Mouse (Mus musculus) midbrain, embryonic 16.5 days (tissue): ENCODE results near the gene 0610010K14Rik. TPM values are rescaled to one million over a fixed set of nuclear protein-coding genes. Genes with fewer than 3 reads are reported as not detected.

ENCODE experiments used
- ATAC-seq: fragments of 200-750 bp; cut with Nextera tagmentation; 2 replicates; pipeline ENCODE4 v1.8.0; 2017; ENCODE audit warnings: moderate TSS enrichment
- H3K27ac ChIP-seq: fragments of 300-500 bp; sonication (generic); 2 replicates; pipeline ENCODE4 v1.5.1; 2014; ENCODE audit warnings: mild to moderate bottlenecking, low read length, mixed read lengths
- H3K27me3 ChIP-seq: fragments of 300-500 bp; sonication (generic); 2 replicates; pipeline ENCODE4 v1.6.1; 2014; ENCODE audit warnings: low read depth, low read length, mixed read lengths; ENCODE audit not compliant: control insufficient read depth, insufficient read depth
- H3K36me3 ChIP-seq: fragments of 300-500 bp; sonication (generic); 2 replicates; pipeline ENCODE4 v1.6.1; 2014; ENCODE audit warnings: mild to moderate bottlenecking, low read length, moderate library complexity, mixed read lengths; ENCODE audit not compliant: control insufficient read depth, insufficient read depth
- H3K4me1 ChIP-seq: fragments of 300-500 bp; sonication (generic); 2 replicates; pipeline ENCODE4 v1.6.1; 2014; ENCODE audit warnings: mild to moderate bottlenecking, low read length, mixed read lengths; ENCODE audit not compliant: control insufficient read depth, insufficient read depth
- H3K4me2 ChIP-seq: fragments of 300-500 bp; sonication (generic); 2 replicates; pipeline ENCODE4 v1.6.1; 2014; ENCODE audit warnings: mild to moderate bottlenecking, low read length, mixed read lengths
- H3K4me3 ChIP-seq: fragments of 300-500 bp; sonication (generic); 2 replicates; pipeline ENCODE4 v1.5.1; 2014; ENCODE audit warnings: low read depth, mild to moderate bottlenecking, low read length, moderate library complexity, mixed read lengths
- H3K9ac ChIP-seq: fragments of 300-500 bp; sonication (generic); 2 replicates; pipeline ENCODE4 v1.6.1; 2014; ENCODE audit warnings: low read depth, low read length, mixed read lengths
- H3K9me3 ChIP-seq: fragments of 300-500 bp; sonication (generic); replicated peaks from 2 replicates; pipeline ENCODE4 v1.6.1; 2014; ENCODE audit warnings: mild to moderate bottlenecking, low read length, mixed read lengths; ENCODE audit not compliant: control insufficient read depth, poor library complexity, severe bottlenecking
- WGBS: fragments of 180-500 bp; shearing (Covaris S2); extraction: QIAGEN DNeasy Blood & Tissue Kit; methylation state at CpG from one replicate; pipeline ENCODE4 v1.1.7; 2014; 5-methylcytosine and 5-hydroxymethylcytosine counted together
- polyA plus RNA-seq: library from polyadenylated mRNA; unstranded; fragments of >200 nt; fragmentation: Nextera tagmentation; extraction: Ambion mirVana; gene quantifications from 2 replicates; pipeline ENCODE4 v1.2.1, GENCODE M21; 2015

Gene 0610010K14Rik
- polyA plus RNA-seq, 1 experiment from 2014 or later: 165 TPM

DNA sequence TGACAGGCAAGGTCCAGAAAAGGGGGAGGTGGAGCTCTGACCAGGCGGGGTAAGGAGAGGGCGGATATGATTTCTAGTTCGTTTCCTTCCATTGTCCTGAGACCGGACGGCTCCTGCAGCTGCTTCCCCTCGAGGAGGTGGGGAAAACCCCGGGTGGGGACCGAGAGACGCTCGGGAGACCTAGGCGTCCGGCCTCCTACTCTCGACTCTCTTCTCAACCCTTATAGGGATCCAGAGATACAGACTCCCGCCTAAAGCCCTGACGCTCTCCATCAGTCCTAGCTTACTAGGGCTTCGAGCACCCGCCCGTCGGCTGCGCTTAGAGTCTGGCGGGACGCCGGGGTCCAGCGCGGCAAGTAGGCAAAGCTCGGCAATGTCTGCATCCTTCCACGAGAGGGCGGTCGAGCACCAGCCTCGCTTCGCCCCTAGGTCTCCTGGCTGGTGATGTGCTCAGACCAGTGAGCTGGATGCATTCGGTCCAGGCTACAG is 7.4 kb downstream of the 0610010K14Rik start:
- no peak for ATAC-seq
- no peak overlapping the region for H3K9ac ChIP-seq
- H3K9me3 ChIP-seq: no peaks in the 10 kb centered on the region
- H3K27ac ChIP-seq: peak overlapping the region; percentile 17; the same call in 1 of the 2 replicates
- 1% methylated on average over 32 of the region's 32 CpGs for WGBS
- H3K36me3 ChIP-seq: peaks cover 10% of the 10 kb centered on the region
- peaks cover 35% of the 10 kb centered on the region for H3K27me3 ChIP-seq
- peak overlapping the region; percentile 9; the same call in 1 of the 2 replicates for H3K4me3 ChIP-seq
- peaks cover 18% of the 10 kb centered on the region for H3K4me1 ChIP-seq
- peak overlapping the region; percentile 33; the same call in 1 of the 2 replicates for H3K4me2 ChIP-seq

DNA sequence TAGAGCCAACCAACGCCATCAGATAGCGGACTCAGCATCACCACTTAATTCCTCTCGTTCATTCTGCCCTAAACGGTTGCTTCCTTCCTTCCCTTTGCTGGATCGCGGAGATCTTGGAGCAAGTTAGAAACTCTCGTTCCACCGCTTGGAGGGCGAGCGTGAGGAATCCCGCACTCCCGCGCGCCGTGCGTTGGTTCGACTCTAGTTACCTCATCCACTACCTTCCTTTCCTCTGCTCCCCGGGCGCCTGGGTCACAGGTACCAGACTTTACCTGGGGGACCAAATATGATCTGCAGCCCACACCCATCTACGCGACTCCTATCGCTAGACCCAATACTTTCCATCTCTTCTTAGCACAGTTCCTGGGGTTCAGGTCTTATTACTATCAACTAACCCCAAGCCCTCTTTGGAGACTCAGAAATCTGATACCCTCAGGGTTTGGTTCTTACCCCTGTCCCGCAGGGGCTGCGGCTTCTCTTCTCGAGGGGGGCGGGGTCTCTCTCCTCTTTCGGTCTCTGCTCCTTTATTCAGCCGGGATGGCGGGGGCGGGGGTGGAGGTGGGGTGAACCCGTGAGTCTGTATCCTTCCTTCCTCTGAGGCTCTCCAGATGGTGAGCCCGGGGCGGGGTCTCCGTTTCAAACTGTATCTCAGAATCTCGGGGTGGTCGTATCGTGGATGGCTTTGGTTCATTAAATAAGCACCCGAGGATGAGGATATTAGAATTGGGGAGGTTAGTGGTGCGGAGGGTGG is 8.3 kb downstream of the 0610010K14Rik start, which contains the start of gene Bcl6b:
Gene Bcl6b (minus strand): TSS at position 539 of the 751 bp plus-strand sequence.
- H3K9ac ChIP-seq: peak within 1 kb of the TSS; percentile 27
- H3K4me2 ChIP-seq: peak within 1 kb of the TSS; percentile 54
- no peaks in the 10 kb centered on the region for H3K9me3 ChIP-seq
- H3K36me3 ChIP-seq: peaks cover 2% of the 10 kb centered on the region
- peak within 1 kb of the TSS; percentile 27 for H3K4me3 ChIP-seq
- 3% methylated on average over 39 of the region's 39 CpGs for WGBS
- peaks cover 37% of the 10 kb centered on the region for H3K27me3 ChIP-seq
- no peak for ATAC-seq
- H3K27ac ChIP-seq: peak within 1 kb of the TSS; percentile 17
- peaks cover 18% of the 10 kb centered on the region for H3K4me1 ChIP-seq

- ATAC-seq: no peak
- WGBS: under 1% methylated on average over 19 of the region's 19 CpGs
- Histone ChIP-seq H3K4me2 (peak overlapping the region; percentile 54), H3K4me1 (peaks cover 18% of the 10 kb centered on the region), H3K27ac (no peak overlapping the region), H3K36me3 (no peaks in the 10 kb centered on the region), H3K4me3 (peak overlapping the region; percentile 27), H3K9ac (peak overlapping the region; percentile 27), H3K27me3 (peaks cover 37% of the 10 kb centered on the region), H3K9me3 (no peaks in the 10 kb centered on the region)
These were observed 8.9 kb downstream of the 0610010K14Rik start for GRCm38 (mm10) chr11:70228828-70229227.

DNA sequence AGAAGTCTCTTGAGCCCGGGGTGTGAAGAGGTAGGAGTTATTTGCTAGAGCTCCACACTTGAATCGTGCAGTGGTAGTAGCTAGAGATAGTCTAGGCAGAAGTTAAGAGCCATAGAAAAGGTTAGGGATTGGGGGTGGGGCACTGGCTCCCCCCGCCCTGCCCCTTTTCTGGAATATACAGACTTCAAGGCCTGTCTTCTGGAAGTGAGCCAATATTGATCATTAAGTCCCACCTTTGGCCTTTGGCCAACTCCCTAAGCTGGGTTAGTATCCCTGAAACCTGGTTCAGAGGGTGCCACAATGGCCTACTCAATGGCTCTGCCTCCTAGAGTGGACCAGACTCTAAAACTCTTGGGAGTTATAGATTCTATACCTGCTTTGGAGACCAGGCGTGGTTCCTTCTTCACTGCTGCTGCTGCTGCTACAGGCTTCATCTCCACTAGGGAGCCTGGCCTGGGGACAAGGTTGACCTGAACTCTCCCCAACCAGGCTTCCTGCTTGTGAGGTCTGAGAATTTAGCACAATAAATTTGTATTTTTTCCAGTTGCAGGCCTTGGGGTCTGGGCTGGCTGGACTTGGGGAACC is 10.0 kb downstream of the 0610010K14Rik start:
- no peaks in the 10 kb centered on the region for H3K9me3 ChIP-seq
- H3K36me3 ChIP-seq: no peaks in the 10 kb centered on the region
- 88% methylated on average over 4 of the region's 4 CpGs for WGBS
- no peak overlapping the region for H3K4me2 ChIP-seq
- no peak overlapping the region for H3K27ac ChIP-seq
- no peak overlapping the region for H3K4me3 ChIP-seq
- no peak overlapping the region for H3K9ac ChIP-seq
- no peak for ATAC-seq
- peaks cover 37% of the 10 kb centered on the region for H3K27me3 ChIP-seq
- peaks cover 16% of the 10 kb centered on the region for H3K4me1 ChIP-seq

DNA sequence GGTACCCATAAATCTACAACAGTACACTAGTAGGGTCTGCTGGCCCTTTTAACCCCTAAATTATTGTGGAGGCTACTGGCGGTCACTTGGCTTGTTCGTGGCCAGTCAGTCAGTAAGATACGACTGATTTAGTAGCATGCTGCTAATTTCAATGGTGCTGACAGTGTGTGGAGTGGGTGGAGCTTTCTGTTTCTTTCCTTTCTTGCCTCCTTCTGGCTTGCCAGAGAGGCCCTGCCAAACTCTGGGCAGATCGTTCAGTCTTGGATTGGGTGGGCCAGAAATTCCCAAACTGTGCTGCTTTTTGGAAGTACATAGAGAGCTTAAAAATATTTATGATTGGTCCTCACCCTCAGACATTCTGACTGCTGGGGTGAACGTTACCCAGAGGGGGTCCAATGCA is 10.6 kb downstream of the 0610010K14Rik start:
- Histone ChIP-seq H3K9me3 (no peaks in the 10 kb centered on the region), H3K27ac (no peak overlapping the region), H3K9ac (no peak overlapping the region), H3K27me3 (peaks cover 37% of the 10 kb centered on the region), H3K4me3 (peak overlapping the region; percentile 36), H3K4me2 (peak overlapping the region; percentile 56), H3K36me3 (no peaks in the 10 kb centered on the region), H3K4me1 (peaks cover 19% of the 10 kb centered on the region)
- no peak for ATAC-seq
- 37% methylated on average over 5 of the region's 5 CpGs for WGBS

DNA sequence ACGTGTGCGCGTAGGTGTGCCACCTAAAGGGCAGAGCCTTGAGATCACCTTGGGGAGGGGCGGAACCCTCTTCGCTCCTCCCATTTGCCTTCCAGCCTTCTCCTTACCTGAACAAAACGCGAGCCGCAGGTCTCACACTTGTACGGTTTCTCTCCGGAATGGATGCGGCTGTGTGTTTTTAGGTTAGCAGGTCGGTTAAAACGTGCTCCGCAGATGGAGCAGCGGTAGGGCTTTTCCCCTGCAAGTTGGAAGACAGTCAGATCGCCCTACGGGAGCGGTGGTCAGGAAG is 11.2 kb downstream of the 0610010K14Rik start:
- ATAC-seq: no peak; the same call in 1 of the 2 replicates
- WGBS: 7% methylated on average over 18 of the region's 18 CpGs
- peaks cover 37% of the 10 kb centered on the region for H3K27me3 ChIP-seq
- peak overlapping the region; percentile 36 for H3K4me3 ChIP-seq
- no peaks in the 10 kb centered on the region for H3K9me3 ChIP-seq
- no peaks in the 10 kb centered on the region for H3K36me3 ChIP-seq
- peak overlapping the region; percentile 57 for H3K9ac ChIP-seq
- no peak overlapping the region for H3K27ac ChIP-seq
- H3K4me1 ChIP-seq: peaks cover 25% of the 10 kb centered on the region
- H3K4me2 ChIP-seq: peak overlapping the region; percentile 56

GRCm38 (mm10) chr11:70225798-70226601 is 11.7 kb downstream of the 0610010K14Rik start:
- Histone ChIP-seq H3K36me3 (no peaks in the 10 kb centered on the region), H3K27me3 (peaks cover 36% of the 10 kb centered on the region), H3K9ac (peak overlapping the region; percentile 57), H3K27ac (no peak overlapping the region), H3K4me2 (peak overlapping the region; percentile 56), H3K9me3 (no peaks in the 10 kb centered on the region), H3K4me1 (peaks cover 25% of the 10 kb centered on the region), H3K4me3 (peak overlapping the region; percentile 36)
- WGBS: 19% methylated on average over 27 of the region's 27 CpGs
- peak; percentile 25; the same call in 1 of the 2 replicates for ATAC-seq

GRCm38 (mm10) chr11:70223724-70224123 is 14.0 kb downstream of the 0610010K14Rik start:
- Histone ChIP-seq H3K4me2 (no peak overlapping the region), H3K27me3 (peaks cover 23% of the 10 kb centered on the region), H3K27ac (no peak overlapping the region), H3K9ac (no peak overlapping the region), H3K4me1 (peaks cover 31% of the 10 kb centered on the region), H3K9me3 (no peaks in the 10 kb centered on the region), H3K4me3 (no peak overlapping the region), H3K36me3 (no peaks in the 10 kb centered on the region)
- 84% methylated on average over 9 of the region's 9 CpGs for WGBS
- ATAC-seq: no peak
